In the genomic region with DNA sequence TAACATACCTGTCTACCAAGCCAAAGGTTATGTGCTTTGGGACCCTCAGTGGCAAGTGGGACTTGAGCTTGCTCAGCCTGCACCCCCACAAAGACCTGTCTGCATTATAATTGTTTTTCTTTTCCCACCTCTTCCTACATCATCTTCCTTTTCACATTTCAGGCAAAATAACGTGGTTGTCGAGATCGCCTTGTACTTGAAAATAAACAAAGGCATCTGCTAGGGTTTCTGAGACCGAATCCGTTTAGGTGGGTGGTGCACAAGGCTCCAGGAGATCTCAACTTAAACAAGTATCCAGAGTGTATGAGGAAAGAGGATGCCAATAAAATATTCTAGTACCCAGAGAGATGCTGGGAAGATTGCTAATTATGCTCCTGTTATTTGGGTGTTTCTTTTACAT, we compare ENCODE assay signal across 20 mouse cellular contexts.
"Had no signal": no experiment of that assay in that cellular context is flagged by ENCODE, and none has a peak within 500 bp of the region (broad histone marks: within the 10 kb centered on the region; RNA-seq: fewer than 3 reads in every experiment).

No protein-coding gene starts in this region.

- H3K4me3 ChIP-seq: limb, embryonic 10.5 days; limb, embryonic 13.5 days; liver, embryonic 12.5 days; liver, embryonic 15.5 days; lung, embryonic 15.5 days; midbrain, embryonic 12.5 days; myocyte; stomach, embryonic 15.5 days had no signal

- ATAC-seq: inflammation-experienced regulatory T-cells, adult 6 months; intestine, embryonic 16.5 days; liver, embryonic 12.5 days; midbrain, embryonic 16.5 days had no signal

- DNase-seq: kidney, adult 18-20 months; kidney, postnatal 14 days; kidney, postnatal 4 days; liver; lung, adult 18-20 months; lung, postnatal 10 days; lung, postnatal 4 days; spleen, adult 18-20 months; thymus, postnatal 25 days had no signal

- H3K4me2 ChIP-seq: limb, embryonic 13.5 days; liver, embryonic 12.5 days; liver, embryonic 15.5 days; lung, embryonic 15.5 days; midbrain, embryonic 12.5 days; stomach, embryonic 15.5 days had no signal

- H3K36me3 ChIP-seq: limb, embryonic 10.5 days; limb, embryonic 13.5 days; liver, embryonic 12.5 days; liver, embryonic 15.5 days; lung, embryonic 15.5 days; midbrain, embryonic 12.5 days; stomach, embryonic 15.5 days had no signal

- H3K4me1 ChIP-seq: liver, embryonic 12.5 days; liver, embryonic 15.5 days; lung, embryonic 15.5 days; midbrain, embryonic 12.5 days; stomach, embryonic 15.5 days had no signal

- H3K27me3 ChIP-seq: limb, embryonic 13.5 days; liver, embryonic 12.5 days; liver, embryonic 15.5 days; lung, embryonic 15.5 days; midbrain, embryonic 12.5 days; stomach, embryonic 15.5 days had no signal

- H3K9ac ChIP-seq: limb, embryonic 13.5 days; liver, embryonic 12.5 days; liver, embryonic 15.5 days; lung, embryonic 15.5 days; midbrain, embryonic 12.5 days; stomach, embryonic 15.5 days had no signal

- H3K27ac ChIP-seq: limb, embryonic 10.5 days; limb, embryonic 13.5 days; liver, embryonic 12.5 days; liver, embryonic 15.5 days; lung, embryonic 15.5 days; midbrain, embryonic 12.5 days; stomach, embryonic 15.5 days had no signal

- H3K9me3 ChIP-seq: limb, embryonic 10.5 days; liver, embryonic 12.5 days; liver, embryonic 15.5 days; lung, embryonic 15.5 days; midbrain, embryonic 12.5 days; stomach, embryonic 15.5 days had no signal
